Mouse (Mus musculus): ENCODE measurements around the gene Tssk3.

The Tssk3 gene

DNA sequence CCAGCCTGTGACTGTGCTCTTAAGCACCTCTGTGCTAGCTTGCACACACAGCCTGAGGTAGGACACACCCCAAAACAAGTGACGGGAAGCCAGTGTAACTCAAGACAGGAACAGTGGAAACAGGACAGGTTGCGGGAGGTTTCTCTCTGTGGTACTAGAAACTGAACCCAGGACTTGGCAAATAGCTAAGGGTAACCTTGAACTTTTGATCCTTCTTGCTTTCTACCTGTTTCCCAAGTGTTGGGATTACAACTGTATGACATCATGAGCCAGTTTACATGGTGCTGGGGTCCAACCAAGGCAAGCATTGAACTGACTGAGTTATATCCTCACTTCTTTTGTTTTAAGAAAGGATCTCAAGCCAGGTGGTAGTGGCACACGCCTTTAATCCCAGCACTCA lies 11.0 kb downstream of the Tssk3 start:
- ChIA-PET CTCF (no interaction called here), POLR2A (interaction anchor here in 2 of 4 experiments (0.5 to 2.9 kb wide), 5 partner anchors 9 to 1088 kb away, joined by 3 to 12 read pairs (median 3); partner anchors contain the start of gene Bsdc1 (in 1 of the 2))

DNA sequence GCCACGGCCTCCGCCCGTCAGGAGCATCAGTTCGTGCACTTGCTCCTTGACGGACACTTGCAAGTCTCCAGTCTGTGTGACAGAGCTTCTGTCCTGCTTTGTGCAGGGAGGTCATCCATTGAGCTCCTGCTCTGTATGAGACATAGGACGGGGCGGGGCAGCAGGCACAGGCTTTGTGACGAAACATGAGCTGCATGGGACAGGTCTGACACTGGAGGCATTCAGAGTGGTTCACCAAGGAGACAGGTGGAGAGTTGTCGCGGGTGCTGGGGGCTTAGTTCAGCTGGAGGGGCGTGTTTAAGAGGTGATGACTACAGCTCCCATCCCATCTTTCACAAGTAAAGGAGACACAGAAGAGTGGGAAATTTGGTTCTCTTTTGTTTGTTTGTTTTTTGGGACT lies 14.8 kb downstream of the Tssk3 start:
- CTCF ChIA-PET, result interaction anchor here in 2 of 4 experiments (0.7 to 1.4 kb wide), 6 partner anchors 11 to 133 kb away, joined by 3 to 7 read pairs (median 3); partner anchors contain the start of genes Fam229a (in 1 of the 2) and Tssk3 (in 1 of the 2)
- POLR2A ChIA-PET, result interaction anchor here in 3 of 4 experiments (0.8 to 2.0 kb wide), 16 partner anchors 9 to 133 kb away, joined by 3 to 16 read pairs (median 4); partner anchors contain the start of genes Bsdc1 (in 3 of the 3) and Marcksl1 (in 2 of the 3)

DNA sequence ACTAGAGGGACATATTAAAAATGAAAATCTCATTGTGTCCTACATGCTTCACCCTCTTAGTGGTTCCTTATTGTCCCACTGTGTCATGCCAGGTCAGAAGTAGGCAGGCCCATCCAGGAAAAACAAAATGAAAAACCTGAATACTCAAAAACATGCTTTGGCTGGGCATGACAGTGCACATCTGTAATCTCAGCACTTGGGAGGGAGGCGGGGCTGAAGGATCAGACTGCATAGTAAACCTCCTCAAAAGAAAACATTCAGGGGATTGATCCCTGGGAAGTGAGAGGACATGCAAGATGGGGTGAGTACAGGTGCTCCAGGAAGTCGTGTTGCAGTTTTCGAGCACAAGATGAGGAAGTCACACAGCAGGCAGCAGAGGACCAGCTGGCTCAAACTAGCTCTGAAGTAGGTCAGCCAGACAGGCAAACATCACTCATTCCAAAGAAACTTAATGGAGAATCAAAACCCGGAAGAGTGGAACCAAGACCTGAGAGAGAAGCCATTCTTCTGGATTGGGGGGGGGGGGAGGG lies 26.5 kb downstream of the Tssk3 start:
- ChIA-PET POLR2A (interaction anchor here in 3 of 4 experiments (0.6 to 2.5 kb wide), 14 partner anchors 12 to 407 kb away, joined by 3 to 13 read pairs (median 3); partner anchors contain the start of genes Iqcc (in 1 of the 3) and Rnf19b (in 1 of the 3)), CTCF (interaction anchor here in 1 of 4 experiments (0.6 kb wide), 1 partner anchor 122 kb away, joined by 3 read pairs; no protein-coding TSS in a partner anchor)

DNA sequence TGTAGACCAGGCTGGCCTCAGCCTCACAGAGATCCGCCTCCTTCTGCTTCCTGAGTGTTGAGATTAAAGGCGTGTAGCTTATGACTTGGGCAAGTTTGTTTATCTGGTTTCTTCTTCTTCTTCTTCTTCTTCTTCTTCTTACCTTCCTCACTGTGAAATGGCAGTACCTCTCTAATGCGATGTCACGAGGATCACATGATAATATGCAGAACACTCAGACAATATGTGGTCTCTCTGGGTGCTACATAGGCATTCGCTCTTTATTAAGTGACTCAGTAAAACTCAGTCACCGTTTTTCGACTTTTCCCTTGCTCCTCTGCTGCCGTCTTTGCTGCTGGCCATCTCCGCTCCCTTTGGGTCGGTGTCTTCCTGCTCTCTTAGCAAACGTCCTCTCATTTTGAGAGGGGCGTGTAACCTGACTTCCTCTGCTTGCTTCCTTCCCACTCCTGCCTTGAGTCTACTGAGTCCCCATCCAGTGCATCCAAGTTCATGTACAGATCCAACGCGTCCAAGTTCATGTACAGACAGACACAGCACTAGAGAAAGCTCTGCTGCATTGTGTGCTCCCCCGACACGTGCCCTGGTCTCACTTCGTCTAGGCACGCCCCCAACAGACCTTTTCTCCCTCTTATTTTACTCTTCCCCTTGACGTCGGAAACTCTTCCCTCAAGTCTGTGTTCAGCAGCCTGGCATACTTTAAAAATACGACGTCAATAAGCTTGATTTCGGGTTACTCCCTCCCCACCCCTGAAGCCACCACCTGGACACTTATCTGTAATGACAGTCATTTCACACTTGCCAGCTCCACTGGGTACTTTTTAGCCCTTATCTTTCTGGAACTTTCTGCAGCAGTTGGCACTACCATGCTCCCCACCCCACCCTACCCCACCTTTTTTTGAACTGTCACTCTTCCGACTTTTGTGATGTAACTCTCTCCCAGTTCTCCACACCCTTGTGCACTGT lies 27.4 kb downstream of the Tssk3 start:
- POLR2A ChIA-PET, result interaction anchor here in 3 of 4 experiments (0.6 to 2.7 kb wide), 9 partner anchors 9 to 406 kb away, joined by 3 to 13 read pairs (median 3); partner anchors contain the start of gene Rnf19b (in 1 of the 3)

DNA sequence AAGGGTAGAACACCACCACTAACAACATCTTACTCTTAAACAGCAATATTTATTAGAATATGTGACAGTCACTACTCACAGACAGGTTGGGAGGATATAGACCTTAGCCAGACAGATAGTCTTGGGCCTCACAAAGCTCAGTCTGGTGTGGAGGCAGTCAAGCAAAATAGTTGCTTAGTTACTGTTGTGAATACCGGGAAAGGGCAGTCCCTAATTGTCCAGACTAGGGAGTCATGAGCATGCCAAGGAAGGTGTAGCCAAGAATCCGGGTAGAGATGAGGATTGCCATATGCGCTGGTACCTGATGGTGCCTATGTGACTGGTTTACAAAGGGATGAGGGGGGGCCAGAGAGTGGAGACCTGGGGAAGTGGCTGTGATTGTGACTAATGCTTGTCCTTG lies 28.7 kb downstream of the Tssk3 start:
- ChIA-PET CTCF (interaction anchor here (0.5 to 1.9 kb wide), 15 partner anchors 14 to 328 kb away, joined by 3 to 14 read pairs (median 4); partner anchors contain the start of genes Ccdc28b (in 1 of the 4) and Marcksl1 (in 1 of the 4)), POLR2A (interaction anchor here (0.6 to 2.8 kb wide), 111 partner anchors 8 to 1200 kb away, joined by 3 to 35 read pairs (median 6); partner anchors contain the start of genes Marcksl1 (in 3 of the 4), Fam229a (in 2 of the 4), Hdac1 (in 2 of the 4) and Rbbp4 (in 2 of the 4))

More for the DNA sequence above, 27.4 kb downstream of the Tssk3 start:
- CTCF ChIA-PET, result interaction anchor here in 1 of 4 experiments (0.5 kb wide), 1 partner anchor 168 kb away, joined by 4 read pairs; no protein-coding TSS in a partner anchor

DNA sequence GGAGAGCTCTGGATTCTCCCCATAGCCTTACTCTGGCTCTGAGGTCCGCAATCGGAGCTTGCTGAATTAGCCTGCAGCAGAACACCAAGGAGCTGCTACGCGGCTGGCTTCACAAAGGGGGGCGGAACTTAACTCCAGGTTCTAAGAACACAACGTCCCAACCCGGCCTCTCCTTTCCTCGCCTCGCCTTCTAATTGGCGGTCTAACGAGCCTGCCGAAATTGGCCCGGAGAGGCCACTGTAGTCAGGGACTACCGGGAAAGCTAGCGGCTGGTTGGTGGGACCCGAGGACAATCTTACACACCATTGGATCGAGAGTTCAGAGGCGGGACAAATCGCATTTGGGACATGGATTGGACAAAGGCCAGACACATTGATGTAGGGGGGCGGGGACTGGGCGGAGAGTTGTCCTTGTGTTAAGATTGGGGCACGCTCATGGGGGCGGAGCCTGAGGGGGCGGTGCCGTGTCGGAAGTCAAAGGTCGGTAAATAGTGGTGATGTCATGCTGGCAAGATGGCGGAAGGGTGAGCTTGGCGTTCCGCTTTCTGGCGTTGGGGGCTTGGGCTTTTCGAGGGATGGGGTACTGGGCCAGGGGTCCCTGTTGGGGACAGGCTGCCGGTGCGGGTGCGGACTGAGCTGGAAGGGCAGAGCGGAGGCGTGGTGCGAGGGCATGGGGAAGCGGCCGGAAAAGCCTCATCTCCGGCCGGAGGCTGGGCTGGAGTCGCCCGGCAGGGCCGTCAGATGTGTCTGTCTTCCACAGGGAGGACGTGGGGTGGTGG lies 29.4 kb downstream of the Tssk3 start, which contains the start of gene Bsdc1:
Bsdc1 (plus strand) TSS at position 399 of the 778 bp plus-strand sequence.
- ChIA-PET POLR2A (interaction anchor here (0.5 to 2.8 kb wide), 171 partner anchors 8 to 1201 kb away, joined by 3 to 35 read pairs (median 4); partner anchors contain the start of genes Rnf19b (in 4 of the 4), Marcksl1 (in 3 of the 4), Fam229a (in 2 of the 4) and Hdac1 (in 2 of the 4)), CTCF (interaction anchor here (0.5 to 1.9 kb wide), 26 partner anchors 13 to 1194 kb away, joined by 3 to 14 read pairs (median 4); partner anchors contain the start of genes Ccdc28b (in 1 of the 4) and Marcksl1 (in 1 of the 4))

DNA sequence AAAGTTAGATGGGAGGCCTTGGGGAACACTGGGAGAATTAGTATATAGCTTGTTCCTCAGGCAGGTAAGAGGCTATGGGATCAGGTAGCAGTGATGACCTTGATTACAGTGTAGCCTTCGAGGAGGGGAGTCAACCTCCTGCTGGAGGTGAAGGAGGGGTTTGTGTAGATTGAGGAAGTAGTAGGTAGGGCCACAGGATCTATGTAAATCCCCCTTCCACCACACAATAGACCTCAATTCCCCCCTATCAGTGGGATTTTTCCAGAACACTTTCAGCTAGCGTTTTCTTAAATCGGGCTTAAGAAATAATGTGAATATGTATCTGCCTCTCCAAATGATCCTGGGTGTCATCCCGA lies 30.0 kb downstream of the Tssk3 start:
- CTCF ChIA-PET, result interaction anchor here (0.5 to 1.9 kb wide), 20 partner anchors 13 to 1194 kb away, joined by 3 to 14 read pairs (median 4); partner anchors contain the start of genes Ccdc28b (in 1 of the 4) and Marcksl1 (in 1 of the 4)

DNA sequence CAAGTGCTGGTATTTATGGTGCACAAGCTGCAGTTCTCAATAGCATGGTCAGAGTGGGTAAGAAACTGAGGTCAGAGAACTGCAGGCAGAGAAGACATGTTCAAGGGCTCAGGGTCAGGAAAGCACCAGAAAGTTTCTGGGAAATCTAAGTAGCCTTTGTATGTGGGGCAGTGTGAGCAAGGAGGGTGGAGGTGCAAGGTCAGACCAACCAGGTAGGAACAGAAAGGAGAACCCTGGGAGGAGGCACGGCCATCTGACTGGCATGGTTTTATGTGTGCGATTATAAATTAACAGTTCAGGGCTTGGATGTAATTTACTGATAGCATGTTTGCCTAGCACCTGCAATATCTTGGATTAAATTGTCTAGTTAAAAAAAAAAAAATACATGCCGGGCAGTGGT lies 31.1 kb downstream of the Tssk3 start:
- ChIA-PET CTCF (interaction anchor here in 1 of 4 experiments (0.7 kb wide), 1 partner anchor 188 kb away, joined by 8 read pairs; no protein-coding TSS in a partner anchor), POLR2A (interaction anchor here in 2 of 4 experiments (0.6 to 2.8 kb wide), 7 partner anchors 8 to 1069 kb away, joined by 3 to 24 read pairs (median 3); partner anchors contain the start of genes S100pbp (in 1 of the 2) and Yars (in 1 of the 2))

More for the DNA sequence above, 30.0 kb downstream of the Tssk3 start:
- POLR2A ChIA-PET, result interaction anchor here (0.5 to 2.8 kb wide), 144 partner anchors 9 to 1201 kb away, joined by 3 to 35 read pairs (median 5); partner anchors contain the start of genes S100pbp (in 3 of the 4), Yars (in 3 of the 4), Fam229a (in 2 of the 4) and Hdac1 (in 2 of the 4)

DNA sequence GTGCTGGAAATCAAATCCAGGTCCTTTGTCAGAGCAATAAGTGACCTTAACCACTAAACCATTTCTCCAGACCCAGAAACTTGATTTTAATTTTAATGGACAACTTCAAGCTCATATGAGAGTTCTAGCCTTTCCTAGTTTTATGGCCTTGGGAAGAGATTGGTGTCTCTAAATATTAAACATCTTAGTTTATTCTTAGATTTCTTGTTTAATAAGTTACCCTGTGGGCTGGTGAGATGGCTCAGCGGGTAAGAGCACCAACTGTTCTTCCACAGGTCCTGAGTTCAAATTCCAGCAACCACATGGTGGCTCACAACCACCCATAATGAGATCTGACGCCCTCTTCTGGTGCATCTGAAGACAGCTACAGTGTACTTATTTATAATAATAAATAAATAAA lies 33.5 kb downstream of the Tssk3 start:
- POLR2A ChIA-PET, result interaction anchor here in 2 of 4 experiments (0.5 to 1.8 kb wide), 4 partner anchors 52 to 445 kb away, joined by 3 to 6 read pairs (median 4); partner anchors contain the start of genes S100pbp (in 1 of the 2) and Yars (in 1 of the 2)

DNA sequence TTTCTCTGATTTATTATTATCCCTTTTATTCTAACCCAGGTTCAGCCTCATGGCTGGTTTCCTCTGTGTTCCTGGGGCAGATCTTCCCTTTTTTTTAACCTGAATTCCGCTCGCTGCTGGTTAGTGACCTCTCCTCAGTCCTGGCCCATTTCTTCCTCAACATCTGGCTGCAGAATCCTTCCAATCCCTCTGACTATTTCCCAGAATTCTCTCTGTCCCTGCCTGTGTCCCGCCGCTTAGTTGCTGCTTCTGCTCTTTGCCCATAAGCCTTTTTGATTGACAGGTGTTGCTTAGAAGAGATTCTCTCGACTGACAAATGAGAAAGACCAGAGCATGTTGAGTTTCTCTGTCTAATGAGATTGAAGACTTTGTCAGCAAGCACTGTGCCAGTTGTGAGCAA lies 34.7 kb downstream of the Tssk3 start:
- CTCF ChIA-PET, result interaction anchor here (0.6 to 2.8 kb wide), 19 partner anchors 16 to 745 kb away, joined by 3 to 26 read pairs (median 6); partner anchors contain the start of genes C77080 (in 1 of the 4), Txlna (in 1 of the 4) and Zbtb8b (in 1 of the 4)
- POLR2A ChIA-PET, result interaction anchor here in 2 of 4 experiments (0.6 to 1.8 kb wide), 5 partner anchors 53 to 245 kb away, joined by 4 to 9 read pairs (median 6); no protein-coding TSS in a partner anchor

More for the DNA sequence above, 33.5 kb downstream of the Tssk3 start:
- CTCF ChIA-PET, result interaction anchor here in 2 of 4 experiments (0.5 to 1.2 kb wide), 4 partner anchors 106 to 323 kb away, joined by 3 to 4 read pairs (median 3); no protein-coding TSS in a partner anchor

DNA sequence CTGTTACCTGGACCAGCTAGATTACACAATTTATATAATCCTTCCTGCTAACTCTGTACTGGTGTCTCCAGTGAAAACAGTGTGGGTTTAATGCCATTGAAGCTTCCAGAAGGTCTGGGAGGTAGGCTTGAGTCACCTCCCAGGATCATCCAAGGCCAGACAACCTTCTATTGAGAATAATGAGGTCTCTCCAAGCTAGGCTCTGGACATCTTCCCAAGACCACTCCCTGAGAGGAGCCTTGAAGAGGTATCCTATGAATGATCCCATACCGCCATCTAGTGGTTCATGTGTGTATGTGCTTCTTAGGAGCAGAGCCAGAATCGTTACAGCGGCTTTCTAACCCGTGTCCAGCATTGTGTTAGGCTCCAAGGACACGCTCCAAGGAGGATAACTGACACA lies 35.6 kb downstream of the Tssk3 start:
- ChIA-PET CTCF (interaction anchor here (0.5 to 2.8 kb wide), 50 partner anchors 14 to 744 kb away, joined by 3 to 26 read pairs (median 4); partner anchors contain the start of genes C77080 (in 1 of the 4), Fndc5 (in 1 of the 4) and Zbtb8b (in 1 of the 4)), POLR2A (interaction anchor here in 3 of 4 experiments (0.6 to 1.5 kb wide), 25 partner anchors 15 to 398 kb away, joined by 3 to 9 read pairs (median 3); partner anchors contain the start of gene Zbtb8b (in 1 of the 3))

DNA sequence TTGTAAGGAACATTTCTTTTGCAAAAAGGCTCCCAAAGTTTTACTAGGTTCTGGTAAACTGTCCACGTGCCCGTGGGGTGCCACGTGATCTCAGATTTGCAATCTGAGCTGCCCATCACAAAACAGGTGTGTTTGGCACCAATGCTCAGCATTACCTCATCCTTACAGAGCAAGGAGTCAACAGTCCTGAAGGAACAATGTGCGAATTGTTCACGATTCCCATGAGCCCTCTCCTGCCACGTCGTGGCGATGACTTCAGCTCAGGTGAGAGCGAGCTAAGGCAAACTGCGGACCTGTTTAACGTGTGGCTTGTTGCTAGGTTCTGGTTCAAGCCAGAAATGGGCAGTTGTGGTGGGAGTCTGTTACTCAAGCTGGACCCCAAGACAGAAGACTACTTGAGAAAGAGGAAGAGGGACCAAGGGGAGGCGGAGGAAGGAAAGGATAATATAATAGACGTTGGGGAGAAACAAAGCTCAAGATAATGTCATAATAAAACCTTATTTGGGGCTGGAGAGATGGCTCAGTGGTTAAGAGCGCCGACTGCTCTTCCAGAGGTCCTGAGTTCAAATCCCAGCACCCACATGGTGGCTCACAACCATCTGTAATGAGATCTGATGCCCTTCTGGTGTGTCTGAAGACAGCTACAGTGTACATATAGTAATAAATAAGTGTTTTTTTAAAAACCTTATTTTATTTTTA lies 39.2 kb downstream of the Tssk3 start:
- ChIA-PET CTCF (interaction anchor here (0.7 to 1.2 kb wide), 9 partner anchors 19 to 491 kb away, joined by 3 to 5 read pairs (median 4); no protein-coding TSS in a partner anchor), POLR2A (interaction anchor here (0.6 to 2.3 kb wide), 26 partner anchors 9 to 329 kb away, joined by 3 to 19 read pairs (median 4); partner anchors contain the start of genes Bsdc1 (in 4 of the 4), Zbtb8b (in 2 of the 4), Zbtb8a (in 1 of the 4) and Zbtb8os (in 1 of the 4))

DNA sequence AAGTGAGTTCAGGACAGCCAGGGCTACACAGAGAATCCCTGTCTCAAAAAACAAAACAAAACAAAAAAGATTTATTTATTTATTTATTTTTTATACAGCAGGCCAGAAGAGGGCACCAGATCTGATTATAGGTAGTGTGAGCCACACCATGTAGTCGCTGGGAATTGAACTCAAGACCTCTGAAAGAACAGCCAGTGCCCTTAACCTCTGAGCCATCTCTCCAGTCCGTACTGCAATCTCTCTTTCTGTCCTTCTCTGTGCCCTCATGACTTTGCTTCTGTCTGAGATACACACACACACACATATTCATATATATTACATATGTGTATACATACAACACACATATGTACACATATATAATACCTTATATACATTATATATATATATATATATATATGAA lies 40.0 kb downstream of the Tssk3 start:
- CTCF ChIA-PET, result interaction anchor here in 3 of 4 experiments (0.6 to 1.2 kb wide), 7 partner anchors 32 to 813 kb away, joined by 3 to 5 read pairs (median 3); no protein-coding TSS in a partner anchor

DNA sequence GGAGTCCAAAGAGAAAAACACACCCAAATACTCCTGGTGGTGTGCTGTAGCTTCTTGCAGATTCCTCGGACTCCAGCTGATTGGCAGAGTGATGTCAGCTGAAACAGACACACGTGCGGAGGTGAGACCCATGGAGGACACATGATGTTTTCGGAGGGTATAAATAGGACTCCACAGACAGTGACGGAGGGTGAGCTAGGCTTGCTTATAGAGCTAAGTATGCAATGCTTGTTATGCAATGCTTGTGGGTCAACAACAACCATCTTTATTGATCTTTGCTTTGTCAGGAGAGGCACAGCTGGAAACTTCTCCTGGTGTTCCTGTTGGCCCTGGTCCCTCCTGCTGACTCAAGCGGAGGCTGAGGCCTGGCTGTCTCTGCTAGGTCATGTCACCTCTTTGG lies 42.1 kb downstream of the Tssk3 start:
- ChIA-PET CTCF (interaction anchor here in 2 of 4 experiments (0.5 to 1.0 kb wide), 4 partner anchors 13 to 259 kb away, joined by 3 to 5 read pairs (median 4); partner anchors contain the start of genes Bsdc1 (in 1 of the 2) and Yars (in 1 of the 2)), POLR2A (interaction anchor here in 3 of 4 experiments (0.6 to 1.8 kb wide), 16 partner anchors 12 to 391 kb away, joined by 3 to 9 read pairs (median 3); partner anchors contain the start of genes Bsdc1 (in 3 of the 3) and C77080 (in 1 of the 3))

More for the DNA sequence above, 40.0 kb downstream of the Tssk3 start:
- POLR2A ChIA-PET, result interaction anchor here (0.6 to 2.3 kb wide), 15 partner anchors 9 to 345 kb away, joined by 3 to 19 read pairs (median 3); partner anchors contain the start of genes Bsdc1 (in 3 of the 4), Zbtb8a (in 1 of the 4), Zbtb8b (in 1 of the 4) and Zbtb8os (in 1 of the 4)

Data from embryonic stem cell, embryonic (primary cell).